Mouse (Mus musculus): ENCODE data around the gene Acap1. TPM values are rescaled to one million over a fixed set of nuclear protein-coding genes. Genes with fewer than 3 reads are reported as not detected.
"Not testable (repeated sequence)": the region's sequence is repeated elsewhere in the genome, so short reads cannot be mapped to it uniquely, and the experiment has no call there.

Acap1 gene
- polyA plus RNA-seq, 1 experiment = 0.59 TPM

DNA sequence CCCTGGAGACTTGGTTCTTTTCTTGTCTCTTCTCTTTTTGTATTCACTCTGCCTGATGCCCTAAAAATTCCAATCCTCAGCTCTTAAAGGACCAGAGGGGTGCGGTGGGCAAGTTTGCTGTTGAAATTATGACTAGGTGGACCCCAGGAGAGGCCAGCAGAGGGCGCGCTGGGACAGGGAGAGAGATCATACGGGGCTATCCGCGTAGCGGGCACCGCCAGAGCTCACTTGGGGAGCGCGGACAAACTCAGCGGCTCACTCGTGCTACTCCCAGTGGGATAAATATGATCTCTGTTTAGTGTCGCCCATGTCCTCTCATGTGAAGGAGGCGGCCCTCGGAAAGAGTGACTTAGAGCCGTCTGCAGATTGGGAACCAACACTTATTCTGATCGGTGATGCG is 38.8 kb upstream of the Acap1 start:
- DNase-seq (ENCODE audit: low read depth) = peak; percentile 90
- TF ChIP-seq CTCF (IDR thresholded peaks at IDR 0.05; ENCODE audit: borderline replicate concordance, extremely low read depth, insufficient read depth, insufficient read length) (peak; percentile 93), POLR2A (IDR thresholded peaks at IDR 0.05; ENCODE audit: borderline replicate concordance, extremely low read depth, insufficient read depth, insufficient read length, poor library complexity, severe bottlenecking) (no peak)

- no peak for TF ChIP-seq CTCF (IDR thresholded peaks at IDR 0.05; ENCODE audit: borderline replicate concordance, extremely low read depth, insufficient read depth, insufficient read length)
Observed at GRCm38 (mm10) chr11:69933066-69933465, 37.7 kb upstream of the Acap1 start.

DNA sequence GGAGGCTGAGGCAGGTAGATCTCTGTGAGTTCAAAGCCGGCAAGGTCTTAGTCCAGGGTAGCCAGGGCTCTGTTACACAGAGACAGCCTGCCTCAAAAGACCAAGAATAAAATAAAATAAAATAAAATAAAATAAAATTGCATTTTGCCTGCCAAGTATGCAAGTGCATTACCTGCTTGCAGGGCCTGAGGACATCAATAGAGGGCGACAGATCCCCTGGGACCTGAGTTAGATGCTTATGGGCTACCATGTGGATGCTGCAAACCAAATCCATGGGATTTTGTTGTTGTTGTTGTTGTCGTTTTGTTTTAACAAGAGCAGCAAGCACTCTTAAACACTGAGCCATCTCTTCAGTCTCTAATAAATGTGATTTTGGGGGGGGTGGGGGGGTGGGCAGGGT is 36.9 kb upstream of the Acap1 start:
- TF ChIP-seq CTCF (IDR thresholded peaks at IDR 0.05; ENCODE audit: borderline replicate concordance, extremely low read depth, insufficient read depth, insufficient read length) (peak; percentile 24; the same call in 1 of the 2 replicates), POLR2A (IDR thresholded peaks at IDR 0.05; ENCODE audit: borderline replicate concordance, extremely low read depth, insufficient read depth, insufficient read length, poor library complexity, severe bottlenecking) (no peak)
- DNase-seq (ENCODE audit: low read depth) = peak; percentile 36

More at GRCm38 (mm10) chr11:69933066-69933465, 37.7 kb upstream of the Acap1 start:
- no peak for DNase-seq (ENCODE audit: low read depth)

- TF ChIP-seq CTCF (IDR thresholded peaks at IDR 0.05; ENCODE audit: borderline replicate concordance, extremely low read depth, insufficient read depth, insufficient read length) = no peak
- no peak for TF ChIP-seq POLR2A (IDR thresholded peaks at IDR 0.05; ENCODE audit: borderline replicate concordance, extremely low read depth, insufficient read depth, insufficient read length, poor library complexity, severe bottlenecking)
- DNase-seq (ENCODE audit: low read depth) = no peak
Observed at GRCm38 (mm10) chr11:69931769-69932168, 36.4 kb upstream of the Acap1 start.

GRCm38 (mm10) chr11:69930967-69931537 is 35.7 kb upstream of the Acap1 start:
- TF ChIP-seq POLR2A (IDR thresholded peaks at IDR 0.05; ENCODE audit: borderline replicate concordance, extremely low read depth, insufficient read depth, insufficient read length, poor library complexity, severe bottlenecking) = no peak
- no peak for TF ChIP-seq CTCF (IDR thresholded peaks at IDR 0.05; ENCODE audit: borderline replicate concordance, extremely low read depth, insufficient read depth, insufficient read length)
- no peak for DNase-seq (ENCODE audit: low read depth)

GRCm38 (mm10) chr11:69930176-69930575 is 34.8 kb upstream of the Acap1 start:
- not testable (repeated sequence) for DNase-seq (ENCODE audit: low read depth)

DNA sequence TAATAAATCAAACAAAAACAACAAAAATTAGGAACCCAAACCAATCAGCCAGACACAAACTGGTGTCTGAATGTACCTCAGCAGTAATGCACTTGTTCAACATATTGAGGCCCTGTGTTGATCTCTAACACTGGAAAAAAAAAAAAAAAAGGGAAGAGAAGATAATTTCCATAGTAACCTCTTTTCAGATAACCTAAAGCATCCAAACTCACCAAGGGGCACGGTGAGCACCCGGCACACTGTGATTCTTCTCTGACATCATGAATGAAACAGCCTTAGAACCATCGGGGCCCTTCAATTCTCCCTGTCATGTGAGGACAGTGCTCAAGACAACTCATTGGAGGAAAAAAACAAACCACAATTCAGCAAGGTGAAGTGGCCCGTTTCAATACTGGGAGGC is 34.4 kb upstream of the Acap1 start:
- no peak for DNase-seq (ENCODE audit: low read depth)
- TF ChIP-seq CTCF (IDR thresholded peaks at IDR 0.05; ENCODE audit: borderline replicate concordance, extremely low read depth, insufficient read depth, insufficient read length) = no peak
- TF ChIP-seq POLR2A (IDR thresholded peaks at IDR 0.05; ENCODE audit: borderline replicate concordance, extremely low read depth, insufficient read depth, insufficient read length, poor library complexity, severe bottlenecking) = no peak

DNA sequence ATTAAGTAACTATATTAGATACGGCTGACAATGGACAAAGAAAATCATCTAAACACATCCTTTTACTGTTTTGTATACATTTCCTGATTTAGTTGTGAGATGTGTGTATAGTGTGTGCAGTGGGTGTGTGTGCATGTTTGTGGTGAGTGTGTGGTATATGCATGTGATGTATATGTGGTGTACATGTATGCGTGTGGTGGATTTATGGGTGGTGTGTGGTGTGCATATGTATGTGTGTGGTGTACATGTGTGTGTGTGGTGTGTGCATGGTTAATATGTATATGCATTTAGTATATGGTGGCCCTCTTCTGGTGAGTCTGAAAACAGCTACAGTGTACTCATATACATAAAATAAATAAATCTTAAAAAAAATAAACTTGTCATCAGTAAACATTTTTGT is 32.2 kb upstream of the Acap1 start:
- DNase-seq (ENCODE audit: low read depth) = no peak
- no peak for TF ChIP-seq CTCF (IDR thresholded peaks at IDR 0.05; ENCODE audit: borderline replicate concordance, extremely low read depth, insufficient read depth, insufficient read length)
- no peak for TF ChIP-seq POLR2A (IDR thresholded peaks at IDR 0.05; ENCODE audit: borderline replicate concordance, extremely low read depth, insufficient read depth, insufficient read length, poor library complexity, severe bottlenecking)

GRCm38 (mm10) chr11:69922796-69923195 is 27.5 kb upstream of the Acap1 start:
- TF ChIP-seq POLR2A (IDR thresholded peaks at IDR 0.05; ENCODE audit: borderline replicate concordance, extremely low read depth, insufficient read depth, insufficient read length, poor library complexity, severe bottlenecking) = no peak
- no peak for TF ChIP-seq CTCF (IDR thresholded peaks at IDR 0.05; ENCODE audit: borderline replicate concordance, extremely low read depth, insufficient read depth, insufficient read length)
- no peak for DNase-seq (ENCODE audit: low read depth)

DNA sequence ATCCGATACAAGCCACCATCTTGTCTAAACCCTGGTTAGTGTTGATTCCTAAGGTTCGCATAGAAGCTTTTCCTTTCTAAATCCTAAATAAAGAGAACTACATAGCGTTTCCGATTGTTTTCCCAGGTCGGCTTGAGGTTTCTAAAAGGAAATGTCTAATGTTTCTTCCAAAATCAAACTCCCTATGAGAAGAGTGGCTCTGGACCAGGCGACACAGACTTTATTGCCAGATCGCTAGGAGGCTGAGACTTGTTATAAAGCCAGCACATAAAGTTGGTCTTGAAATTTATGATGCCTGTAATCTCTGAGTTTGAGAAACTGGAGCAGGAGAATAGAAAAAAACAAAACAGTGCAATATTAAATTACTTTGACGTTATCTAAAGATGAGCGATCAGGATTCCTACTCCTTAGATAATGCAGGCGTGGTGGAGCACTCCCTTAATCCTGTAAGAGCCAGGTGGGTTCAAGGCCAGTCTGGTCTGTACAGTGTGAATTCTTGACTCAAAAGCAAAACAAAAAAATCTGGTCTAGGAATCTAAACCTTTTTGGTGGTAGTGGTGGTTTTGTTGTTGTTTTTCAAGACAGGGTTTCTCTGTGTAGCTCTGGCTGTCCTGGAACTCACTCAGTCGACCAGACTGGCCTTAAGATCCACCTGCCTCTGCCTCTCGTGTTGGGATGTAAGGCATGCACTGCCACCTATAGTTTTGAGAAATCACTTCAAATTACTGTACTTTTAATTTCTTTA is 26.8 kb upstream of the Acap1 start:
- no peak for TF ChIP-seq CTCF (IDR thresholded peaks at IDR 0.05; ENCODE audit: borderline replicate concordance, extremely low read depth, insufficient read depth, insufficient read length)
- no peak for TF ChIP-seq POLR2A (IDR thresholded peaks at IDR 0.05; ENCODE audit: borderline replicate concordance, extremely low read depth, insufficient read depth, insufficient read length, poor library complexity, severe bottlenecking)
- peak; percentile 29 for DNase-seq (ENCODE audit: low read depth)

GRCm38 (mm10) chr11:69921114-69922011 is 26.0 kb upstream of the Acap1 start, which contains the start of gene Eif5a:
Gene Eif5a, minus strand, starts transcription at chr11:69921958.
- DNase-seq (ENCODE audit: low read depth) = peak; percentile 100

More at GRCm38 (mm10) chr11:69921114-69922011, 26.0 kb upstream of the Acap1 start, which contains the start of gene Eif5a:
- TF ChIP-seq POLR2A (IDR thresholded peaks at IDR 0.05; ENCODE audit: borderline replicate concordance, extremely low read depth, insufficient read depth, insufficient read length, poor library complexity, severe bottlenecking) (peak; percentile 64), CTCF (IDR thresholded peaks at IDR 0.05; ENCODE audit: borderline replicate concordance, extremely low read depth, insufficient read depth, insufficient read length) (peak; percentile 69)

All from brain, embryonic 14.5 days (tissue).